21 mouse cellular contexts compared by ENCODE assay signal in the genomic region with DNA sequence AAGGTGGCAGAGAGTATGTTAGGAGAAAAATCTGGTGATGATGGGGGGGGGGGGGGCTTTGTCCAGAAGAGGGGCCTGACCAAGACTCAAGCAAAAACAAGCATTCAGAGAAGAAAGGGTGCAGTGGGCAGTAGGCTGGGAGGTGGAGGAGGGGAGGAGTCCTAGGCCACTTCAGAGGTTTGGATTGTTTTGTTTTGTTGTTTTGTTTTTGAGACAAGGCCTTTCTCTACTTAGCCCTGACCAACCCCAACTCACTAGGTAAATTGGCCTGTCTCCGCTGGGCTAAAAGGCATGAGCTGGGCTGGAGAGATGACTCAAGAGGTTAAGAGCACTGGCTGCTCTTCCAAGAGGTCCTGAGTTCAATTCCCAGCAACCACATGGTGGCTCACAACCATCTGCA. TPM values are rescaled to one million over a fixed set of nuclear protein-coding genes. Genes with fewer than 3 reads are reported as not detected.
A peak's percentile ranks its signal among the peaks of the same experiment; 100 is the strongest.
DNase-seq lines count a peak whose midpoint lies in the region; ATAC-seq lines count a peak whose summit lies in the region.
"Had no signal": no experiment of that assay in that cellular context is flagged by ENCODE, and none has a peak within 500 bp of the region (broad histone marks: within the 10 kb centered on the region; RNA-seq: fewer than 3 reads in every experiment).

No protein-coding gene starts in this region.

- no peak overlapping the region for H3K9ac ChIP-seq in hindbrain, embryonic 12.5 days
- H3K9ac ChIP-seq in hindbrain, embryonic 11.5 days (ENCODE audit: low read depth, low read length): no peak overlapping the region
- H3K9ac ChIP-seq in midbrain, embryonic 14.5 days (replicated peaks; ENCODE audit: low read length): no peak overlapping the region
- H3K9ac ChIP-seq in limb, embryonic 12.5 days (replicated peaks): no peak overlapping the region
- H3K9ac ChIP-seq in liver, embryonic 12.5 days: no peak overlapping the region
- H3K9ac ChIP-seq: liver, embryonic 14.5 days; stomach, embryonic 15.5 days had no signal

- H3K4me2 ChIP-seq in hindbrain, embryonic 12.5 days (replicated peaks): 0 out of 2 replicates have a peak overlapping the region, but pooled peaks have one; percentile 3
- no peak overlapping the region for H3K4me2 ChIP-seq in hindbrain, embryonic 11.5 days (replicated peaks; ENCODE audit: low read depth, low read length)
- no peak overlapping the region for H3K4me2 ChIP-seq in midbrain, embryonic 14.5 days (ENCODE audit: low read length)
- H3K4me2 ChIP-seq in limb, embryonic 12.5 days: 0 out of 2 replicates have a peak overlapping the region, but pooled peaks have one; percentile 32
- H3K4me2 ChIP-seq in liver, embryonic 12.5 days: no peak overlapping the region

- DNase-seq in hindbrain, embryonic 11.5 days (ENCODE audit: low spot score): no peak
- DNase-seq in midbrain, embryonic 10.5 days (ENCODE audit: low spot score): no peak
- DNase-seq in midbrain, embryonic 14.5 days: no peak
- peak; percentile 47 for DNase-seq in Muller cell, postnatal 12 days (ENCODE audit: inconsistent ontology term)
- DNase-seq: cerebellum, postnatal 25 days; heart, adult 11 months; heart, postnatal 10 days; kidney, adult 18-20 months; right cerebral cortex, adult 18-20 months; spleen, adult 18-20 months had no signal

- peaks cover 7% of the 10 kb centered on the region; the same call in 1 of the 2 replicates for H3K36me3 ChIP-seq in hindbrain, embryonic 12.5 days
- H3K36me3 ChIP-seq in hindbrain, embryonic 11.5 days (ENCODE audit: control insufficient read depth, insufficient read depth, low read length): no peaks in the 10 kb centered on the region
- peaks cover 12% of the 10 kb centered on the region for H3K36me3 ChIP-seq in midbrain, embryonic 10.5 days
- 0 out of 2 replicates have a peak, but pooled peaks cover 3% of the 10 kb centered on the region for H3K36me3 ChIP-seq in midbrain, embryonic 14.5 days (ENCODE audit: control insufficient read depth, insufficient read depth, low read length)
- peaks cover 9% of the 10 kb centered on the region; the same call in 1 of the 2 replicates for H3K36me3 ChIP-seq in limb, embryonic 12.5 days
- no peaks in the 10 kb centered on the region for H3K36me3 ChIP-seq in liver, embryonic 12.5 days
- H3K36me3 ChIP-seq: stomach, embryonic 15.5 days had no signal

- ATAC-seq in hindbrain, embryonic 12.5 days (ENCODE audit: low FRiP score): no peak
- no peak for ATAC-seq in hindbrain, embryonic 11.5 days (ENCODE audit: low FRiP score)
- ATAC-seq in midbrain, embryonic 14.5 days (ENCODE audit: low FRiP score, low TSS enrichment): no peak
- no peak for ATAC-seq in limb, embryonic 12.5 days (ENCODE audit: insufficient number of reproducible peaks, insufficient read depth, low FRiP score, low TSS enrichment, low read depth)
- ATAC-seq in erythroid progenitor cell, adult 5-6 weeks (replicated peaks; ENCODE audit: low FRiP score, poor library complexity, severe bottlenecking): no peak
- no peak for ATAC-seq in liver, embryonic 12.5 days

- H3K4me1 ChIP-seq in hindbrain, embryonic 12.5 days: peaks cover 27% of the 10 kb centered on the region
- H3K4me1 ChIP-seq in hindbrain, embryonic 11.5 days (replicated peaks; ENCODE audit: control insufficient read depth, insufficient read depth, low read length): peaks cover 18% of the 10 kb centered on the region
- peaks cover 37% of the 10 kb centered on the region for H3K4me1 ChIP-seq in midbrain, embryonic 10.5 days
- peaks cover 22% of the 10 kb centered on the region for H3K4me1 ChIP-seq in midbrain, embryonic 14.5 days (ENCODE audit: control insufficient read depth, insufficient read depth, low read length)
- H3K4me1 ChIP-seq in limb, embryonic 12.5 days (replicated peaks): peaks cover 27% of the 10 kb centered on the region
- peaks cover 7% of the 10 kb centered on the region; the same call in 1 of the 2 replicates for H3K4me1 ChIP-seq in liver, embryonic 12.5 days

- H3K4me3 ChIP-seq in hindbrain, embryonic 12.5 days: no peak overlapping the region
- no peak overlapping the region for H3K4me3 ChIP-seq in hindbrain, embryonic 11.5 days (ENCODE audit: low read depth, low read length)
- peak overlapping the region; percentile 32; the same call in 1 of the 2 replicates for H3K4me3 ChIP-seq in midbrain, embryonic 10.5 days
- H3K4me3 ChIP-seq in midbrain, embryonic 14.5 days (replicated peaks; ENCODE audit: low read depth, low read length): no peak overlapping the region
- no peak overlapping the region for H3K4me3 ChIP-seq in limb, embryonic 12.5 days (replicated peaks)
- H3K4me3 ChIP-seq in liver, embryonic 12.5 days: no peak overlapping the region
- H3K4me3 ChIP-seq: embryonic facial prominence, embryonic 12.5 days; forebrain, embryonic 13.5 days; stomach, embryonic 15.5 days had no signal

- WGBS in hindbrain, embryonic 12.5 days: 30% methylated on average over 1 of the region's 1 CpGs
- 37% methylated on average over 1 of the region's 1 CpGs for WGBS in hindbrain, embryonic 11.5 days
- 57% methylated on average over 1 of the region's 1 CpGs for WGBS in midbrain, embryonic 10.5 days
- WGBS in midbrain, embryonic 14.5 days: 38% methylated on average over 1 of the region's 1 CpGs
- 67% methylated on average over 1 of the region's 1 CpGs for WGBS in limb, embryonic 12.5 days
- WGBS in liver, embryonic 12.5 days (ENCODE audit: insufficient replicate concordance): 74% methylated on average over 1 of the region's 1 CpGs

- no peaks in the 10 kb centered on the region for H3K9me3 ChIP-seq in hindbrain, embryonic 12.5 days (replicated peaks)
- H3K9me3 ChIP-seq in hindbrain, embryonic 11.5 days (ENCODE audit: control insufficient read depth, low read length): no peaks in the 10 kb centered on the region
- H3K9me3 ChIP-seq in midbrain, embryonic 10.5 days (replicated peaks): 0 out of 2 replicates have a peak, but pooled peaks cover 5% of the 10 kb centered on the region
- H3K9me3 ChIP-seq in midbrain, embryonic 14.5 days (ENCODE audit: control insufficient read depth, low read length): no peaks in the 10 kb centered on the region
- H3K9me3 ChIP-seq in limb, embryonic 12.5 days: no peaks in the 10 kb centered on the region
- no peaks in the 10 kb centered on the region for H3K9me3 ChIP-seq in liver, embryonic 12.5 days (replicated peaks)
- H3K9me3 ChIP-seq: embryonic facial prominence, embryonic 12.5 days; forebrain, embryonic 13.5 days; stomach, embryonic 15.5 days had no signal

- H3K27ac ChIP-seq in hindbrain, embryonic 12.5 days: peak overlapping the region; percentile 60; the same call in 1 of the 2 replicates
- H3K27ac ChIP-seq in hindbrain, embryonic 11.5 days (ENCODE audit: low read depth, low read length): no peak overlapping the region
- peak overlapping the region; percentile 86 for H3K27ac ChIP-seq in midbrain, embryonic 10.5 days (replicated peaks)
- H3K27ac ChIP-seq in midbrain, embryonic 14.5 days (replicated peaks; ENCODE audit: low read depth, low read length): no peak overlapping the region; the same call in 1 of the 2 replicates
- H3K27ac ChIP-seq in limb, embryonic 12.5 days: no peak overlapping the region; the same call in 1 of the 2 replicates
- H3K27ac ChIP-seq in liver, embryonic 12.5 days: no peak overlapping the region
- H3K27ac ChIP-seq: liver, embryonic 14.5 days; macrophage had no signal

- peaks cover 19% of the 10 kb centered on the region for H3K27me3 ChIP-seq in hindbrain, embryonic 12.5 days
- H3K27me3 ChIP-seq in hindbrain, embryonic 11.5 days (ENCODE audit: control insufficient read depth, insufficient read depth, low read length): peaks cover 5% of the 10 kb centered on the region
- peaks cover 24% of the 10 kb centered on the region for H3K27me3 ChIP-seq in midbrain, embryonic 10.5 days (ENCODE audit: low read depth, poor library complexity, severe bottlenecking)
- H3K27me3 ChIP-seq in midbrain, embryonic 14.5 days (ENCODE audit: control insufficient read depth, insufficient read depth, low read length): no peaks in the 10 kb centered on the region
- peaks cover 16% of the 10 kb centered on the region for H3K27me3 ChIP-seq in limb, embryonic 12.5 days
- peaks cover 47% of the 10 kb centered on the region for H3K27me3 ChIP-seq in liver, embryonic 12.5 days (replicated peaks)
- H3K27me3 ChIP-seq: stomach, embryonic 15.5 days had no signal

RNA-seq across cellular contexts. Expression of gene Cpsf4l, which starts 1.2 kb away (rescaled TPM):
- 0.15 and 0.31 TPM in 2 replicates for polyA plus RNA-seq in hindbrain, embryonic 12.5 days (2016; fragmentation: Nextera tagmentation; extraction: Ambion mirVana)
- polyA plus RNA-seq in hindbrain, embryonic 11.5 days (2014; fragmentation: Nextera tagmentation; extraction: Ambion mirVana): 0.80 and 0.86 TPM in 2 replicates
- polyA plus RNA-seq in midbrain, embryonic 10.5 days (2016; fragmentation: Nextera tagmentation; extraction: Ambion mirVana): 0.37 and 0.51 TPM in 2 replicates
- polyA plus RNA-seq in midbrain, embryonic 14.5 days (2014; fragmentation: Nextera tagmentation; extraction: Ambion mirVana): 0.26 and 0.47 TPM in 2 replicates
- 0.60 and 0.75 TPM in 2 replicates for polyA plus RNA-seq in limb, embryonic 12.5 days (2016; fragmentation: Nextera tagmentation; extraction: Ambion mirVana)
- not detected in 2 replicates for total RNA-seq in erythroid progenitor cell, adult 5-6 weeks (2015; ENCODE audit: low replicate concordance)
- total RNA-seq in erythroid progenitor cell, adult 5-6 weeks (2017; ENCODE audit: low replicate concordance): not detected in 2 replicates
- polyA plus RNA-seq in liver, embryonic 12.5 days (2016; fragmentation: Nextera tagmentation; extraction: Ambion mirVana): 0.20 TPM in 1 of 2 replicates, not detected in the other
- total RNA-seq: gastrocnemius, adult 18-20 months; heart, postnatal 10 days; left cerebral cortex, postnatal 36 days had no signal
- polyA plus RNA-seq: macrophage had no signal

RNA-seq across cellular contexts. Expression of gene D11Wsu47e, which starts 26.8 kb away (rescaled TPM):
- 23.8 and 25.9 TPM in 2 replicates for polyA plus RNA-seq in hindbrain, embryonic 12.5 days (2016; fragmentation: Nextera tagmentation; extraction: Ambion mirVana)
- polyA plus RNA-seq in hindbrain, embryonic 11.5 days (2014; fragmentation: Nextera tagmentation; extraction: Ambion mirVana): 20.2 and 21.0 TPM in 2 replicates
- polyA plus RNA-seq in midbrain, embryonic 10.5 days (2016; fragmentation: Nextera tagmentation; extraction: Ambion mirVana): 25.0 and 26.4 TPM in 2 replicates
- polyA plus RNA-seq in midbrain, embryonic 14.5 days (2014; fragmentation: Nextera tagmentation; extraction: Ambion mirVana): 25.5 and 28.8 TPM in 2 replicates
- 23.7 and 25.8 TPM in 2 replicates for polyA plus RNA-seq in limb, embryonic 12.5 days (2016; fragmentation: Nextera tagmentation; extraction: Ambion mirVana)
- total RNA-seq in erythroid progenitor cell, adult 5-6 weeks (2015; ENCODE audit: low replicate concordance): 10.1 TPM in 1 of 2 replicates, not detected in the other
- total RNA-seq in erythroid progenitor cell, adult 5-6 weeks (2017; ENCODE audit: low replicate concordance): 3.8 and 9.0 TPM in 2 replicates
- 14.8 and 16.0 TPM in 2 replicates for polyA plus RNA-seq in liver, embryonic 12.5 days (2016; fragmentation: Nextera tagmentation; extraction: Ambion mirVana)

RNA-seq across cellular contexts. Expression of gene Fam104a, which starts 27.1 kb away (rescaled TPM):
- 49.9 and 50.4 TPM in 2 replicates for polyA plus RNA-seq in hindbrain, embryonic 12.5 days (2016; fragmentation: Nextera tagmentation; extraction: Ambion mirVana)
- polyA plus RNA-seq in hindbrain, embryonic 11.5 days (2014; fragmentation: Nextera tagmentation; extraction: Ambion mirVana): 49.9 and 56.4 TPM in 2 replicates
- 60.5 and 60.9 TPM in 2 replicates for polyA plus RNA-seq in midbrain, embryonic 10.5 days (2016; fragmentation: Nextera tagmentation; extraction: Ambion mirVana)
- 42.9 and 46.1 TPM in 2 replicates for polyA plus RNA-seq in midbrain, embryonic 14.5 days (2014; fragmentation: Nextera tagmentation; extraction: Ambion mirVana)
- polyA plus RNA-seq in limb, embryonic 12.5 days (2016; fragmentation: Nextera tagmentation; extraction: Ambion mirVana): 51.8 and 54.1 TPM in 2 replicates
- 24.1 and 24.3 TPM in 2 replicates for total RNA-seq in erythroid progenitor cell, adult 5-6 weeks (2015; ENCODE audit: low replicate concordance)
- total RNA-seq in erythroid progenitor cell, adult 5-6 weeks (2017; ENCODE audit: low replicate concordance): 21.4 and 35.7 TPM in 2 replicates
- polyA plus RNA-seq in liver, embryonic 12.5 days (2016; fragmentation: Nextera tagmentation; extraction: Ambion mirVana): 56.1 and 58.5 TPM in 2 replicates

RNA-seq across cellular contexts. Expression of gene Cdc42ep4, which starts 40.6 kb away (rescaled TPM):
- 98.7 and 106 TPM in 2 replicates for polyA plus RNA-seq in hindbrain, embryonic 12.5 days (2016; fragmentation: Nextera tagmentation; extraction: Ambion mirVana)
- 64.5 and 68.6 TPM in 2 replicates for polyA plus RNA-seq in hindbrain, embryonic 11.5 days (2014; fragmentation: Nextera tagmentation; extraction: Ambion mirVana)
- polyA plus RNA-seq in midbrain, embryonic 10.5 days (2016; fragmentation: Nextera tagmentation; extraction: Ambion mirVana): 91.4 and 105 TPM in 2 replicates
- polyA plus RNA-seq in midbrain, embryonic 14.5 days (2014; fragmentation: Nextera tagmentation; extraction: Ambion mirVana): 45.4 and 49.5 TPM in 2 replicates
- polyA plus RNA-seq in limb, embryonic 12.5 days (2016; fragmentation: Nextera tagmentation; extraction: Ambion mirVana): 119 and 120 TPM in 2 replicates
- 18.0 and 19.8 TPM in 2 replicates for total RNA-seq in erythroid progenitor cell, adult 5-6 weeks (2015; ENCODE audit: low replicate concordance)
- 31.3 and 33.8 TPM in 2 replicates for total RNA-seq in erythroid progenitor cell, adult 5-6 weeks (2017; ENCODE audit: low replicate concordance)
- 21.1 and 21.9 TPM in 2 replicates for polyA plus RNA-seq in liver, embryonic 12.5 days (2016; fragmentation: Nextera tagmentation; extraction: Ambion mirVana)

Comparison
In these comparisons a context has a peak if more than half of its experiments do, and no peak if none do; other contexts are left out.
1. H3K27ac ChIP-seq: peak in hindbrain, embryonic 12.5 days (single experiment) and midbrain, embryonic 10.5 days (single experiment); none in hindbrain, embryonic 11.5 days (single experiment), midbrain, embryonic 14.5 days (single experiment), limb, embryonic 12.5 days (single experiment) and liver, embryonic 12.5 days (single experiment).
2. H3K4me2 ChIP-seq: peak in hindbrain, embryonic 12.5 days (single experiment) and limb, embryonic 12.5 days (single experiment); none in hindbrain, embryonic 11.5 days (single experiment), midbrain, embryonic 14.5 days (single experiment) and liver, embryonic 12.5 days (single experiment).